Mouse (Mus musculus) hindbrain, embryonic 10.5 days (tissue): ENCODE measurements around the gene Ptch2. TPM values are rescaled to one million over a fixed set of nuclear protein-coding genes. Genes with fewer than 3 reads are reported as not detected.

ENCODE experiments used
- DNase-seq: peaks from one replicate; pipeline ENCODE4 v3.0.0-alpha.2; 2017; ENCODE audit warnings: low spot score
- H3K27ac ChIP-seq: fragments of 300-500 bp; sonication (generic); 2 replicates; pipeline ENCODE4 v1.5.1; 2016; ENCODE audit warnings: mild to moderate bottlenecking, moderate library complexity
- H3K27me3 ChIP-seq: fragments of 300-500 bp; sonication (generic); 2 replicates; pipeline ENCODE4 v1.6.1; 2016; ENCODE audit warnings: mild to moderate bottlenecking; ENCODE audit not compliant: poor library complexity, insufficient read depth, severe bottlenecking
- H3K36me3 ChIP-seq: fragments of 300-500 bp; sonication (generic); 2 replicates; pipeline ENCODE4 v1.6.1; 2016; ENCODE audit warnings: mild to moderate bottlenecking, moderate library complexity
- H3K4me1 ChIP-seq: fragments of 300-500 bp; sonication (generic); replicated peaks from 2 replicates; pipeline ENCODE4 v1.6.1; 2016; ENCODE audit warnings: mild to moderate bottlenecking
- H3K4me3 ChIP-seq: fragments of 300-500 bp; sonication (generic); 2 replicates; pipeline ENCODE4 v1.5.1; 2016; ENCODE audit warnings: mild to moderate bottlenecking, moderate library complexity
- H3K9me3 ChIP-seq: fragments of 300-500 bp; sonication (generic); 2 replicates; pipeline ENCODE4 v1.6.1; 2016; ENCODE audit warnings: mild to moderate bottlenecking, moderate library complexity
- WGBS: fragments of 180-500 bp; shearing (Covaris S2); methylation state at CpG from one replicate; pipeline ENCODE4 v1.1.7; 2016; 5-methylcytosine and 5-hydroxymethylcytosine counted together
- polyA plus RNA-seq: library from polyadenylated mRNA; unstranded; fragments of >200 nt; fragmentation: Nextera tagmentation; extraction: Ambion mirVana; gene quantifications from 2 replicates; pipeline ENCODE4 v1.2.1, GENCODE M21; 2016

Ptch2 gene
- 5.8 and 6.9 TPM in 2 replicates for polyA plus RNA-seq

DNA sequence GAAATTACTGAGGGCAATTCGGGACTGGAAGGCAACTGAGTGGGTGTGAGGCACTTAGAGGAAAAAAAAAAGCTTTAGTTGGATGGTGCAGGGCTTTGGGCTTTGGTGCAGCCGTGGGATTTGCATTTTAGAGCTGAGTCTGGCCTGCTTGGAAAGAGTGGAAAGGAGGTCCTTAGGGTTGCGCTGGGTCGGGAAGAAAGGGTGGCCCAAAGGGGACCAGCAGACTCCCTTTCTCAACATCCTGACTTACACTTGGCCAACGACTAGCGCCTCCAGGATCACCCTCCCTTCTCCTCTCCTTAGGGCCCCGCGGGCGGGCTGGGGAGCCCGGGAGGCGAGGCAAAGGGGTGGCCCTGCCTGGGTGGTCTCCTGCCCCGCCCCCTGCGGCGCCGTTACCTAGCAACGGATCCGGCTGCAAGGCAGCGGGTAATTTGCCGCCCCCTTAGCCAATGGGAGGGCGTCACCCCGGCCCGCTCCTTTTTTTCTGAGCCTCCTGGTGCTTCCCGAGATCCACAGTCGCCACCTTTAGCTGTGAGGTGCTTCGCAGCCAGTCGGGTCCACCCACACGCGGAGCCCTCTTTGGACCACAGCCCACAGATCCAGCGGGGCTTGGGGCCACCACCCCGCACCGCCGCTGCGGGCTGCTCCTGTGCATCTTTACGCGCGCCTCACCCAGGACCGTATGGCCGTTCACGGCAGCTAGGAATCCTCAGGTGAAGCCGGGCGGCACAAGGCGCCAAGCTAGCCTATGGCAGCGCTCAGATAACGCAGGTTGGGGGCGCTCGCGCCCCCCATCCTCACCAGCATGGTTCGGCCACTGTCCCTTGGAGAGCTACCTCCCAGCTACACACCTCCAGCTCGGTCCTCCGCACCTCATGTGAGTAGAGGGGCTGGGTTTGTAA lies at the start of gene Ptch2:
Gene Ptch2, plus strand, starts transcription at position 525 of the 902 bp plus-strand sequence.
- peaks cover 4% of the 10 kb centered on the region; the same call in 1 of the 2 replicates for H3K36me3 ChIP-seq
- under 1% methylated on average over 50 of the region's 50 CpGs for WGBS
- H3K27me3 ChIP-seq = peaks cover 40% of the 10 kb centered on the region
- peak within 1 kb of the TSS; percentile 72 for H3K4me3 ChIP-seq
- no peaks in the 10 kb centered on the region for H3K9me3 ChIP-seq
- H3K27ac ChIP-seq = peak within 1 kb of the TSS; percentile 89
- DNase-seq = peak; percentile 90
- peaks cover 42% of the 10 kb centered on the region for H3K4me1 ChIP-seq

DNA sequence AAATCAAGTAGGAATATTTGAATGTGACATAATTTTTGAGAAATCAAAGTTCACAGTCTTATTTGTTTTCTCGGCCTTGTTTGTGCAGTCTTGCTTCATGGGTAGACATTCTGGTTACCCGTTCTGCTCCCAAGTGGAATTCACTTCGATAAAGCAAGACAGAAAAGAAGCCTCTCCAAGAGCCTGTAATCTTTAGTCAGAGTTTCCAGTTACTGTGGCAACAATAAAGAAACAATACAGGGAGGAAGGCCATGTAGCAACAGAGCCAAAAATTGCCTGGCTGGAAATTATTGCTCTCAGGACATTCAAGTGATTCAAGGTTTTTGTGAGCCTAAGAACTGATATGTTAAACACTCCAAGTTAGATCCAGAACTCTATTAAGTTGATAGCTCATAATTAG lies 47.0 kb upstream of the Ptch2 start:
- no peaks in the 10 kb centered on the region for H3K27me3 ChIP-seq
- H3K36me3 ChIP-seq = peaks cover 64% of the 10 kb centered on the region
- 91% methylated on average over 3 of the region's 3 CpGs for WGBS

DNA sequence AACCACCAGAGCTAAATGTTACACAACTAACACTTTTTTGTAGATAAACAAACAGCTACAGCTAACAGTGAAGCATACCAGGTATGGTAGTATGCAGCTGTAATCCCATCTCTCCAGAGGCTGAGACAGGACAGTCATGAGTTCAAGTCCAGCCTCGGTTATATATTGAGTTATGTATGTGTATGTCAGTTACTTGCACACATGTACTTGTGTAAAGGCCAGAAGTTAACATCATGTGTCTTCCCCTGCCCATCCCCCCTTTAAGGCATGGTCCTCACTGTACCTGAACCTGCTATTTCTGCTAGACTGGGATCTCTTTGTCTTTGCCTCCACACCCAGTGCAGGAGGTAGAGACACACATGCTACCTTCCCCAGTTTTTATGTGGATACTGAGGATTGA lies 46.4 kb upstream of the Ptch2 start:
- Histone ChIP-seq H3K27me3 (no peaks in the 10 kb centered on the region), H3K9me3 (no peaks in the 10 kb centered on the region), H3K36me3 (peaks cover 69% of the 10 kb centered on the region), H3K4me3 (no peak overlapping the region), H3K27ac (no peak overlapping the region), H3K4me1 (no peaks in the 10 kb centered on the region)
- DNase-seq = no peak
- 93% methylated on average over 1 of the region's 1 CpGs for WGBS

More for the DNA sequence above, 47.0 kb upstream of the Ptch2 start:
- H3K4me1 ChIP-seq = no peaks in the 10 kb centered on the region
- no peak overlapping the region for H3K4me3 ChIP-seq
- no peak for DNase-seq
- H3K27ac ChIP-seq = no peak overlapping the region
- no peaks in the 10 kb centered on the region for H3K9me3 ChIP-seq

DNA sequence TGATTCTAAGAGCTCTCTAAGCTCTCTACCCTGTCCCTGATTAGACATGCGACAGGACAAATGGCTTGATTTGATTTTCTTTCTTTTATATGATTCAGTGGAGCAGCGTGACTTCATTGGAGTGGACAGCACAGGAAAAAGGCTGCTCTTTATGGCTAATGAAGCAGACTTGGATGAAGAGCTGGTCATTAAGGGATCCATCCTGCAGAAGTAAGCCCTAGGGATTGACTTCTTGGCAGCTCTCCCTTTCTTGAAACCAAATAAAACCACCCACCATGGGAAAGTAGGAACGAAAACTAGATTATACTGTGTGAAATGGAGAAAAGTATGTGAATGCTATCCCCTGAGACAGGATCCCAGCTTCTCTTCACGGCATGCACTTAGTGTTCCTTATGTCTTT lies 43.2 kb upstream of the Ptch2 start:
- DNase-seq = no peak
- Histone ChIP-seq H3K4me3 (no peak overlapping the region), H3K4me1 (peaks cover 8% of the 10 kb centered on the region; the same call in 1 of the 2 replicates), H3K27ac (no peak overlapping the region), H3K27me3 (no peaks in the 10 kb centered on the region), H3K36me3 (peaks cover 51% of the 10 kb centered on the region), H3K9me3 (no peaks in the 10 kb centered on the region)
- WGBS = 94% methylated on average over 4 of the region's 4 CpGs

- no peaks in the 10 kb centered on the region for H3K9me3 ChIP-seq
- 91% methylated on average over 4 of the region's 4 CpGs for WGBS
- H3K4me1 ChIP-seq = peaks cover 8% of the 10 kb centered on the region; the same call in 1 of the 2 replicates
- H3K36me3 ChIP-seq = peaks cover 52% of the 10 kb centered on the region
- no peak overlapping the region for H3K4me3 ChIP-seq
- no peak overlapping the region for H3K27ac ChIP-seq
- no peaks in the 10 kb centered on the region for H3K27me3 ChIP-seq
- no peak for DNase-seq
These were observed 41.9 kb upstream of the Ptch2 start for GRCm38 (mm10) chr4:117053956-117054355.

DNA sequence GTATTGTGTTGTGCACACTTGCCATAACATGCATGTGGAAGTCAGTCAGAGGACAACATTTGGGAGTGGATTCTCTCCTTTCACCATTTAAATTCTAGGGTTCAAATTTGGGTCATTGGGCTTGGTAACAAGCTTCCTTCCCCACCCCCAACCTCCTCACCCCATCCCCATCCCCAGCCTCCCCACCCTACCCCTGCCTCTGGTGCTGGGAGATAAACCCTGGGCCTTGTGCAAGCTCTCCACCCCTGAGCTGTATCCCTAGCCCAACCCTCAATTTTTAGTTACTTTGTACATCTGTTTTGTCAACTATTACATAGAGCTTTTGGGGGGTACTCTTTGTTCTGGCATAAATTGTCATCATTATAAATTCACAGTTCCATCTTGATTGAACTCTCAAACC lies 39.8 kb upstream of the Ptch2 start:
- H3K27me3 ChIP-seq = peaks cover 19% of the 10 kb centered on the region

GRCm38 (mm10) chr4:117056514-117056913 lies 39.4 kb upstream of the Ptch2 start:
- peaks cover 23% of the 10 kb centered on the region for H3K27me3 ChIP-seq
- H3K36me3 ChIP-seq = peaks cover 60% of the 10 kb centered on the region
- WGBS = 71% methylated on average over 2 of the region's 2 CpGs
- no peak overlapping the region for H3K4me3 ChIP-seq
- no peaks in the 10 kb centered on the region for H3K9me3 ChIP-seq
- no peak for DNase-seq
- H3K27ac ChIP-seq = peak overlapping the region; percentile 66
- H3K4me1 ChIP-seq = peaks cover 8% of the 10 kb centered on the region; the same call in 1 of the 2 replicates

More for the DNA sequence above, 39.8 kb upstream of the Ptch2 start:
- no peak for DNase-seq
- Histone ChIP-seq H3K9me3 (no peaks in the 10 kb centered on the region), H3K36me3 (peaks cover 59% of the 10 kb centered on the region), H3K4me1 (peaks cover 8% of the 10 kb centered on the region; the same call in 1 of the 2 replicates), H3K27ac (peak overlapping the region; percentile 66), H3K4me3 (no peak overlapping the region)

GRCm38 (mm10) chr4:117058512-117058911 lies 37.4 kb upstream of the Ptch2 start:
- Histone ChIP-seq H3K27ac (no peak overlapping the region), H3K27me3 (peaks cover 29% of the 10 kb centered on the region), H3K4me3 (no peak overlapping the region), H3K9me3 (no peaks in the 10 kb centered on the region), H3K4me1 (peaks cover 23% of the 10 kb centered on the region), H3K36me3 (peaks cover 63% of the 10 kb centered on the region)
- WGBS = 89% methylated on average over 4 of the region's 4 CpGs
- DNase-seq = no peak

- no peak overlapping the region for H3K27ac ChIP-seq
- peaks cover 86% of the 10 kb centered on the region for H3K36me3 ChIP-seq
- peaks cover 15% of the 10 kb centered on the region for H3K4me1 ChIP-seq
- H3K4me3 ChIP-seq = no peak overlapping the region
- no peaks in the 10 kb centered on the region for H3K9me3 ChIP-seq
- peak; percentile 20 for DNase-seq
- peaks cover 60% of the 10 kb centered on the region for H3K27me3 ChIP-seq
- WGBS = 44% methylated on average over 4 of the region's 4 CpGs
These were observed 33.0 kb upstream of the Ptch2 start for GRCm38 (mm10) chr4:117062700-117063390.

DNA sequence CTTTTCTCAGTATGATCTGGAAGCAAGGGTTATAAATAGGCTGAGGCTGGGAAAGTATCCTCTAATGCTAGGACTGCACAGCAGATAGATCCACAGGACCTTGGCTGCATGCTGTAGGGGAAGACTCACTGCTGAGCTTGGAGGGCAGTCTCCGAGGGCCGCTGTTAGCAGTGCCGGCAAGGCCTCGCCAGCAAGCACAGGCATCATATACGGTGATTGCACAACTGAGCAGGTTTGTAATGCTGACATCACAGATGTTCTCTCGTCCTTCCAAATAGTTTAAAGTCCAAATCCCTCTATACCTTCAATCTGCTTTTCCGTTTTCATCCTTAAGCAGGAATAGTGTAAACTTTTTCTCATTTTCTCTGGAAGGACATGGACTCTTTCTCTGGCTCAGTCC lies 27.8 kb upstream of the Ptch2 start:
- Histone ChIP-seq H3K9me3 (no peaks in the 10 kb centered on the region), H3K27ac (no peak overlapping the region), H3K36me3 (peaks cover 95% of the 10 kb centered on the region), H3K4me1 (peaks cover 4% of the 10 kb centered on the region), H3K4me3 (no peak overlapping the region), H3K27me3 (peaks cover 31% of the 10 kb centered on the region)
- DNase-seq = no peak
- 91% methylated on average over 7 of the region's 7 CpGs for WGBS

DNA sequence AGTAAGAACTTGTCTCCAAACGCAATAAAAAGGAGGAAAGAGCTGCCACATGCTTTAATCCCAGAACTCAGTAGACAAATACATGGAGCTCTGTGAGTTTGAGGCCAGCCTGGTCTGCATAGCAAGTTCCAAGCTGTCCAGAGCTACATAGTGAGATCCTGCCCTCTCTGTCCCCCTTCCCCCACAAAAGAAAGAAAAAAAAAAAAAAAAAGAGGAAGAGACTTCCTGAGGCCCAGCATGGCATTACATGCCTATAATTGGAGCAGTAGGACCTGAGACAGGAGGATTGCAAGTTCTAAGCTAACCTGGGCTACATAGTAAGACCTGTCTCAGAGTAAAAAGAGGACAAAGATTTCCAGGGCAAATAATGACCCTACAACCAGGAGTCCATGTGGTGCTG lies 26.2 kb upstream of the Ptch2 start:
- Histone ChIP-seq H3K4me1 (no peaks in the 10 kb centered on the region), H3K4me3 (no peak overlapping the region), H3K9me3 (no peaks in the 10 kb centered on the region), H3K27me3 (peaks cover 22% of the 10 kb centered on the region), H3K27ac (no peak overlapping the region), H3K36me3 (peaks cover 99% of the 10 kb centered on the region)
- DNase-seq = no peak
- 86% methylated on average over 1 of the region's 1 CpGs for WGBS

DNA sequence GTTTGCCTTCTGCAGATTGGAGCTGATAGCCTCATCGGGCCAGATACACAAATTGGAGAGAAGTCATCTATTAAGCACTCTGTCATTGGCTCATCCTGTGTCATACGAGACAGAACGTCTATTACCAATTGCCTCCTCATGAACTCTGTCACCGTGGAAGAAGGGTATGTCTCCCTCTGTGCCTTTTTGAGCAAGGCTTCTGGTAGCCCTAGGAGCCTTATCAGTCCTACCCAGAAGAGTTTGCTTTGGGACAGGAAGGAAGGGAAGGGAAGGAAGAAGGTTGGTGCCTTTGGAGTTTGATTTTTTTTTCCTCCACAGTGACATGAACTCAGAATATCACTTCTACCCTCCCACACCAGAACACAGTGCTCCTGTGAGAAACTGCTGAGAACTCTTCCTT lies 25.3 kb upstream of the Ptch2 start:
- no peaks in the 10 kb centered on the region for H3K4me1 ChIP-seq
- no peaks in the 10 kb centered on the region for H3K9me3 ChIP-seq
- DNase-seq = no peak
- WGBS = 90% methylated on average over 4 of the region's 4 CpGs
- H3K27me3 ChIP-seq = peaks cover 12% of the 10 kb centered on the region
- H3K27ac ChIP-seq = no peak overlapping the region
- peaks cover 100% of the 10 kb centered on the region for H3K36me3 ChIP-seq
- H3K4me3 ChIP-seq = no peak overlapping the region

GRCm38 (mm10) chr4:117071183-117071582 lies 24.7 kb upstream of the Ptch2 start:
- DNase-seq = no peak
- no peak overlapping the region for H3K27ac ChIP-seq
- no peak overlapping the region for H3K4me3 ChIP-seq
- peaks cover 98% of the 10 kb centered on the region for H3K36me3 ChIP-seq
- H3K9me3 ChIP-seq = no peaks in the 10 kb centered on the region
- no peaks in the 10 kb centered on the region for H3K4me1 ChIP-seq
- peaks cover 8% of the 10 kb centered on the region; the same call in 1 of the 2 replicates for H3K27me3 ChIP-seq
- WGBS = 94% methylated on average over 5 of the region's 5 CpGs
